Comparison of ENCODE assay signal across 26 mouse cellular contexts in genomic region chr1:192642126-192642525, GRCm38 (mm10).
"Had no signal": no experiment of that assay in that cellular context is flagged by ENCODE, and none has a peak within 500 bp of the region (broad histone marks: within the 10 kb centered on the region; RNA-seq: fewer than 3 reads in every experiment).

No protein-coding gene starts in this region.

- H3K4me2 ChIP-seq: kidney, embryonic 15.5 days; limb, embryonic 12.5 days; liver, embryonic 12.5 days; liver, embryonic 15.5 days; lung, embryonic 15.5 days; midbrain, embryonic 12.5 days; midbrain, embryonic 15.5 days; neural tube, embryonic 12.5 days; neural tube, embryonic 15.5 days had no signal

- H3K27me3 ChIP-seq: kidney, embryonic 15.5 days; limb, embryonic 12.5 days; liver, embryonic 12.5 days; liver, embryonic 15.5 days; lung, embryonic 15.5 days; midbrain, embryonic 12.5 days; midbrain, embryonic 15.5 days; neural tube, embryonic 12.5 days; neural tube, embryonic 15.5 days had no signal

- ATAC-seq: liver, embryonic 12.5 days; midbrain, embryonic 15.5 days had no signal

- H3K27ac ChIP-seq: kidney, embryonic 15.5 days; layer of hippocampus, adult 2 months; left cerebral cortex, adult 2 months; limb, embryonic 12.5 days; liver, embryonic 12.5 days; liver, embryonic 15.5 days; lung, embryonic 15.5 days; macrophage; midbrain, embryonic 12.5 days; midbrain, embryonic 15.5 days; neural tube, embryonic 12.5 days; neural tube, embryonic 15.5 days; stomach, postnatal 0 days had no signal

- H3K36me3 ChIP-seq: kidney, embryonic 15.5 days; limb, embryonic 12.5 days; liver, embryonic 12.5 days; liver, embryonic 15.5 days; lung, embryonic 15.5 days; midbrain, embryonic 12.5 days; midbrain, embryonic 15.5 days; neural tube, embryonic 12.5 days; neural tube, embryonic 15.5 days had no signal

- H3K9me3 ChIP-seq: kidney, embryonic 15.5 days; limb, embryonic 12.5 days; liver, embryonic 12.5 days; liver, embryonic 15.5 days; lung, embryonic 15.5 days; midbrain, embryonic 12.5 days; midbrain, embryonic 15.5 days; neural tube, embryonic 12.5 days; neural tube, embryonic 15.5 days had no signal

- DNase-seq: kidney, adult 8-10 months; kidney, postnatal 14 days; kidney, postnatal 4 days; layer of hippocampus, postnatal 36 days; liver; lung, adult 18-20 months; lung, postnatal 14 days; right cerebral cortex, adult 18-20 months; right cerebral cortex, postnatal 14 days; right cerebral cortex, postnatal 4 days; thymus, adult 2 months; thymus, postnatal 14 days; thymus, postnatal 4 days had no signal

- H3K9ac ChIP-seq: kidney, embryonic 15.5 days; limb, embryonic 12.5 days; liver, embryonic 12.5 days; liver, embryonic 15.5 days; lung, embryonic 15.5 days; midbrain, embryonic 12.5 days; midbrain, embryonic 15.5 days; neural tube, embryonic 12.5 days; neural tube, embryonic 15.5 days had no signal

- H3K4me3 ChIP-seq: kidney, embryonic 15.5 days; layer of hippocampus, adult 2 months; left cerebral cortex, adult 2 months; limb, embryonic 12.5 days; liver, embryonic 12.5 days; liver, embryonic 15.5 days; lung, embryonic 15.5 days; midbrain, embryonic 12.5 days; midbrain, embryonic 15.5 days; neural tube, embryonic 12.5 days; neural tube, embryonic 15.5 days had no signal

- H3K4me1 ChIP-seq: kidney, embryonic 15.5 days; liver, embryonic 12.5 days; liver, embryonic 15.5 days; lung, embryonic 15.5 days; midbrain, embryonic 15.5 days; neural tube, embryonic 12.5 days had no signal
